Mouse (Mus musculus): ENCODE results near the gene Ttc14. TPM values are rescaled to one million over a fixed set of nuclear protein-coding genes. Genes with fewer than 3 reads are reported as not detected.

Gene Ttc14
- 30.3 and 60.5 TPM in 2 replicates for polyA plus RNA-seq (2012; rRNA removed)

DNA sequence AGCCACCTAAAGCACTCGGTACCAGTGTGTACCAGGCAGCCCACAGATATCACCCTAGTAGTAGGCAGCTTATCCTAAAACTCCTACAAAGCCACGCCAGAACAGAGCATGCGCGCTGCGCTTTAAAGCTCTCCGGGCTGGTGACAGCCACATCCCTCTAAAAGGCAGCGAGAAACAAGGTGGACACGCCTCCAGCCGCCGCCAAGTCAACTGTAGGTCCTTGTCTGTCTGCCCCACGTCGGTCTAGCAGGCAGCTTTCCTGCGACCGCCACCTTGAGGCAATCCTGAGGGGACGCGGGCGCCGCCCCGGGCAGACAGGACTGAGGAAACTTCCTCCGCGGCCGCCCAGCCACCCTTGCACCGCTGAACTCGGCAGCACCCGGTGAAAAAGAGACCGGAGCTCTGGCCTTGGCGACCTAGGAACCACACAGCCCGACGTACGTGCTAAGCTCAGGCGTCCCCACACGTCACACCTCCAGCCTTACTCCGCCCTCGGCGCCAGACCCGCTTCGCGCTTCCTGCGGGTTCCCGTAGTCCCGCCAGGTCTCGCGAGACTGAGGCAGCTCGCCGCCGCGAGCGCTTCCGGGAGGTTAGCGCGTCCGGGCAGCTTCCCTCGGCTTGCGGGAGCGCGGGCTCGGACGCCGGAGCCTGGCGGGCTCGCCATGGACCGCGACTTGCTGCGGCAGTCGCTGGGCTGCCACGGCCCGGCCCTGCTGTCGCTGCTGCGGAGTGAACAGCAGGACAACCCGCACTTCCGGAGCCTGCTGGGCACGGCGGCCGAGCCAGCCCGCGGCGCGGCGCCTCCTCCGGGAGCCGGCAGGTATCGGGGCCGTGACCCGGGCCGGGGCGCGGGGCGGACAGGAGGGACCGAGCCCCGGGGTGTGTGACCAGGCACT is at the start of gene Ttc14:
Gene Ttc14, plus strand, starts transcription at position 216 of the 896 bp plus-strand sequence.
- DNase-seq = peak; percentile 99
- H3K4me3 ChIP-seq (replicated peaks; ENCODE audit: extremely low read depth, low read depth, low read length) = peak within 1 kb of the TSS; percentile 93
- WGBS = under 1% methylated on average over 90 of the region's 90 CpGs
- peaks cover 6% of the 10 kb centered on the region for H3K4me1 ChIP-seq (ENCODE audit: control insufficient read depth, insufficient read depth, low read length)
- no peak for TF ChIP-seq CTCF (IDR thresholded peaks at IDR 0.05; ENCODE audit: insufficient read depth, low read length)
- peak; percentile 88; the same call in 1 of the 2 replicates for TF ChIP-seq POLR2A (IDR thresholded peaks at IDR 0.05; ENCODE audit: borderline replicate concordance, extremely low read depth, low read depth, low read length)

GRCm38 (mm10) chr3:33790975-33791374 is 8.7 kb upstream of the Ttc14 start:
- H3K4me1 ChIP-seq (ENCODE audit: control insufficient read depth, insufficient read depth, low read length) = no peaks in the 10 kb centered on the region
- DNase-seq = no peak
- TF ChIP-seq CTCF (IDR thresholded peaks at IDR 0.05; ENCODE audit: insufficient read depth, low read length) = no peak
- no peak for TF ChIP-seq POLR2A (IDR thresholded peaks at IDR 0.05; ENCODE audit: borderline replicate concordance, extremely low read depth, low read depth, low read length)
- H3K4me3 ChIP-seq (replicated peaks; ENCODE audit: extremely low read depth, low read depth, low read length) = no peak overlapping the region

- Histone ChIP-seq H3K4me1 (ENCODE audit: control insufficient read depth, insufficient read depth, low read length) (peaks cover 6% of the 10 kb centered on the region), H3K4me3 (replicated peaks; ENCODE audit: extremely low read depth, low read depth, low read length) (peak overlapping the region; percentile 93)
- TF ChIP-seq CTCF (IDR thresholded peaks at IDR 0.05; ENCODE audit: insufficient read depth, low read length) (no peak), POLR2A (IDR thresholded peaks at IDR 0.05; ENCODE audit: borderline replicate concordance, extremely low read depth, low read depth, low read length) (no peak)
- DNase-seq = no peak
- 0% methylated on average over 16 of the region's 16 CpGs for WGBS
Measured at GRCm38 (mm10) chr3:33800513-33800820, 835 bp downstream of the Ttc14 start.

DNA sequence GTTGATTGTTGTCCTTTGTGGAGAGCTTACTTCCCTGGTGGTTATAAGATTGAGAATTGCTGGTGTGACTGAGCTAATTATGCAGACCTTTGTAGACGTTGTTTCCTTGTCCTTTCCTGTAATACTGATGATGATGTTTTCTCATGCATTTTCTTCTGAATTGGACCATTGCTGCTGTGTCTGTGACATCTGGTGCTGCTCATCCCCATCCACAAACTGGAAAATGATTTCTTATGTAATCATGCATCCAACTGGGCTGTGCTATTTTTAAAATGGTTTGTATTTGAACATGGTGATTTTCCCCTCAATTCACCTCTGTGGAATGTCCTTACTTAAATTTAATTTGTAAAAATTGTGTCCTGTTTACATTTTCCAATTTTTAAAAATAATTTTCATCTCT is 7.5 kb downstream of the Ttc14 start:
- WGBS = 90% methylated on average over 1 of the region's 1 CpGs
- Histone ChIP-seq H3K4me3 (replicated peaks; ENCODE audit: extremely low read depth, low read depth, low read length) (no peak overlapping the region), H3K4me1 (ENCODE audit: control insufficient read depth, insufficient read depth, low read length) (no peaks in the 10 kb centered on the region)
- no peak for TF ChIP-seq POLR2A (IDR thresholded peaks at IDR 0.05; ENCODE audit: borderline replicate concordance, extremely low read depth, low read depth, low read length)
- no peak for TF ChIP-seq CTCF (IDR thresholded peaks at IDR 0.05; ENCODE audit: insufficient read depth, low read length)
- DNase-seq = no peak

DNA sequence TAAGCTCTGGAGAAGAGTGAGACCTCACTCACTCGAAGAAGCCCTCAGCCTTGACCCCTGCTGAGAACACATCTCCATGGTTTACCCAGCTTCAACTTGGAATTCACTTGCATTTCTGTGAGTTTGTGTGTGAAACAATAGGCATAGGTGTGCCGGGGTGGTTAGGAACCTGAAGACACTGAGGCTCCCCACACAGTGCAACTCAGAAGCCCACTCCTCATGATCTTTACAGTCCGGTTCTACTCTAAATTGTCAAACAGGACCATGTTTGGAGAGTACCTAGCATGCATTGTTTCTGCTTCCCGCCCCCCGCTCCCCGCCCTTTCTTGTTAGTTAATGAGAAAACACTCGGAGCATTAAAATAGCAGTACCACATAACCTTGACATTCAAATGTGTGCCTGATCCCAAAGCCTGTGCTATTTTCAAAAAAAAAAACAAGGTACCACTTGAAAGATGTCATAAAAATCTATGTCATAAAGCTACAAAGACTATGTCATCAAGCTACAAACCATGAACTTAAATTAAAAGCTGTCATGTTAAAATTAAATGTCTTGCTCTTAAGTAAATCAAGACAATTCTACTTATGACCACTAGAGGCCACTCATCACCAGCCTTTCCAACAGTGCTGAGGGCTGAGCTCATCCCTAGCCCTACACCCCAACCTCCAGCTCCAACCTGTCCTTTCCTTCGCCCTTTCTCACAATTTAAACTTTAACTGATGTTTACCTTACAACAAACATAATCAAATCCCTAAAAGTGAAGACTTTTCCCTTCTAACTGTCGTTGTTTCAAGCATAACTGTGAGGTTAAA is 24.7 kb downstream of the Ttc14 start:
- TF ChIP-seq POLR2A (IDR thresholded peaks at IDR 0.05; ENCODE audit: borderline replicate concordance, extremely low read depth, low read depth, low read length) (no peak), CTCF (IDR thresholded peaks at IDR 0.05; ENCODE audit: insufficient read depth, low read length) (peak; percentile 89)
- no peaks in the 10 kb centered on the region for H3K4me1 ChIP-seq (ENCODE audit: control insufficient read depth, insufficient read depth, low read length)
- DNase-seq = no peak
- H3K4me3 ChIP-seq (replicated peaks; ENCODE audit: extremely low read depth, low read depth, low read length) = no peak overlapping the region
- 38% methylated on average over 9 of the region's 9 CpGs for WGBS

GRCm38 (mm10) chr3:33832351-33832750 is 32.7 kb downstream of the Ttc14 start:
- Histone ChIP-seq H3K4me3 (replicated peaks; ENCODE audit: extremely low read depth, low read depth, low read length) (no peak overlapping the region), H3K4me1 (ENCODE audit: control insufficient read depth, insufficient read depth, low read length) (no peaks in the 10 kb centered on the region)
- TF ChIP-seq CTCF (IDR thresholded peaks at IDR 0.05; ENCODE audit: insufficient read depth, low read length) = no peak
- no peak for TF ChIP-seq POLR2A (IDR thresholded peaks at IDR 0.05; ENCODE audit: borderline replicate concordance, extremely low read depth, low read depth, low read length)
- WGBS = 76% methylated on average over 10 of the region's 10 CpGs
- no peak for DNase-seq

DNA sequence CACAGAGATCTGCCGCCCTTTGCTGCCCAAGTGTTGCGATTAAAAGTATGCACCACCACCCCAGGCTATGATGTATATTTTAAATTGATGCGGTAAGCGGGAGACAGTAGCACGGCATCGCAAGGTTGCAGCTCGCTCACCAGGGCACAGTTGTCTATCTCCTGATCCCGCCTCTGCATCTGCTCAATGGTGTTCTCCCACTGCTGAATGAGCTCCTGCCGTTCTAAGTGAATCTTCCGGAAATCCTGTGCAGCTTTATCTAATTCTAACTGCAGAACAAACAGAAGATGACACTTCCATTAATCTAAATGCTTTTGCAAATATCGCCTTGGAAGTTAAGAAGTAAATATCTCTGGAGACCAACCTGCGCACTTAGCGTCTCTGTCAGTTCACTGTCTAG is 36.9 kb downstream of the Ttc14 start:
- WGBS = 80% methylated on average over 13 of the region's 13 CpGs
- DNase-seq = no peak
- Histone ChIP-seq H3K4me1 (ENCODE audit: control insufficient read depth, insufficient read depth, low read length) (no peaks in the 10 kb centered on the region), H3K4me3 (replicated peaks; ENCODE audit: extremely low read depth, low read depth, low read length) (no peak overlapping the region)
- TF ChIP-seq CTCF (IDR thresholded peaks at IDR 0.05; ENCODE audit: insufficient read depth, low read length) (no peak), POLR2A (IDR thresholded peaks at IDR 0.05; ENCODE audit: borderline replicate concordance, extremely low read depth, low read depth, low read length) (no peak)

DNA sequence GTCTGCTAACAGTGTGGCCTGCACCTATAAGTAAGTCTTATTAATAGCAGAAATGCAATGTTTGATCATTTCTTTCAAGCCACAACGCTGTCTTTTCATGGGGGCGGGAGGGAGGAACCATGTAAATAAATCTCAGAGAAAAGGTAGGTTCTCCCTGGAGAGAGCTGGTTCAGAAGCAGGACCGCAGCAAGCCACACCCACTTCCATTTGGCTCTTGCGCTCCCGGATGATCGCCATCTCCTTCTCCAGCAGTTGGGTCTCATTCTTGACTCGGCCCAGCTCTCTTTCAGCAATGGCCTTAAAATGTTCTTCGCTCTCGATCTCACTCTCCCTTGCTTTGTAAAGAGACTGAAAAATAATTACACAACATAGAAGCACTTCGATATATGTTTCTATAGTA is 39.2 kb downstream of the Ttc14 start:
- H3K4me3 ChIP-seq (replicated peaks; ENCODE audit: extremely low read depth, low read depth, low read length) = no peak overlapping the region
- TF ChIP-seq CTCF (IDR thresholded peaks at IDR 0.05; ENCODE audit: insufficient read depth, low read length) (no peak), POLR2A (IDR thresholded peaks at IDR 0.05; ENCODE audit: borderline replicate concordance, extremely low read depth, low read depth, low read length) (no peak)
- 45% methylated on average over 10 of the region's 10 CpGs for WGBS
- no peak for DNase-seq
- no peaks in the 10 kb centered on the region for H3K4me1 ChIP-seq (ENCODE audit: control insufficient read depth, insufficient read depth, low read length)

DNA sequence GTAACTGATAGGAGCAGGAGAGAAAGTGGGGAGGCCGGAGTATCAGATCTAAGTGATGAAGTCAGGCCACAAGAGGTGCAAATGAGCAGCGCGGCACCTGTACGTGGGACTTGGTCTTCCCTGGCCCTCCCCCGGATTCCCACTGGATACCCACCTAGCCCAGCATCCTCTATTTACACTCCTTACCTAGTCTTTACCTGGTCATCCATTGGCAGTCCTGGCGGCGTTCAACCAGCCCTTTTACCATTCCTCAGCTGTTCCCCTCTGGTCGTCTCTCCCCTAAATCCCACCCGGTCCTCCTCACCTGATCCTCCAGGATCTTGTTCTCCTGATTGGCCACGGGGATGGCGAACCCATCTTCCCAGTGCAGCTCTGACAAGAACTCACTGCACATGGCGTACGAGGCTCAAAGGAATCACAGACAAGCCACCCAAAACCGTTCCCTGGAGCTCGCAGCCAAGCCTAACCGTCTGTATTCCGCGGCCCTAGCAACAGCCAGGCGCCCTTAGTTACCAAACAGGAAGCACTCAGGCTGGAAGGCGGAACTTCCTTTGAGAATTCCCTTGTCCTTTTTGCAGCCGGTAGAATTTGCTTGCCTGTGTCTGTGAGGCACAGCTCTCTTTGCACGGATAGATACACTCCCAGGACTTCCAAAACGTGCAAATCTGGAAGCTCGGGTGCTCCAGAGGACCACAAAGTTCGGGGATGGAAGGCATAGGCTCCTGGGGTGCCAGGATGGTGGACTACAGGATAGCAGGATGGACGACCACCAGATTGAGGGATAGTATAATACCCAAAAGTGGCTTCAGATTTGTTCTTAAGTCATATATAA is 44.4 kb downstream of the Ttc14 start, which contains the start of gene Ccdc39:
Gene Ccdc39, minus strand, starts transcription at position 510 of the 832 bp plus-strand sequence.
- 7% methylated on average over 26 of the region's 26 CpGs for WGBS
- H3K4me3 ChIP-seq (replicated peaks; ENCODE audit: extremely low read depth, low read depth, low read length) = peak within 1 kb of the TSS; percentile 46
- TF ChIP-seq POLR2A (IDR thresholded peaks at IDR 0.05; ENCODE audit: borderline replicate concordance, extremely low read depth, low read depth, low read length) (0 out of 2 replicates have a peak, but pooled peaks have one; percentile 12), CTCF (IDR thresholded peaks at IDR 0.05; ENCODE audit: insufficient read depth, low read length) (no peak)
- H3K4me1 ChIP-seq (ENCODE audit: control insufficient read depth, insufficient read depth, low read length) = no peaks in the 10 kb centered on the region
- peak; percentile 60 for DNase-seq

Data from lung, adult 2 months (tissue).